Mouse (Mus musculus): ENCODE results near the gene Zfp784. TPM values are rescaled to one million over a fixed set of nuclear protein-coding genes. Genes with fewer than 3 reads are reported as not detected.
A peak's percentile ranks its signal among the peaks of the same experiment; 100 is the strongest.
"Not testable (repeated sequence)": the region's sequence is repeated elsewhere in the genome, so short reads cannot be mapped to it uniquely, and the experiment has no call there.

Gene Zfp784
- polyA plus RNA-seq, 1 experiment from 2014 or later: 6.0 TPM

DNA sequence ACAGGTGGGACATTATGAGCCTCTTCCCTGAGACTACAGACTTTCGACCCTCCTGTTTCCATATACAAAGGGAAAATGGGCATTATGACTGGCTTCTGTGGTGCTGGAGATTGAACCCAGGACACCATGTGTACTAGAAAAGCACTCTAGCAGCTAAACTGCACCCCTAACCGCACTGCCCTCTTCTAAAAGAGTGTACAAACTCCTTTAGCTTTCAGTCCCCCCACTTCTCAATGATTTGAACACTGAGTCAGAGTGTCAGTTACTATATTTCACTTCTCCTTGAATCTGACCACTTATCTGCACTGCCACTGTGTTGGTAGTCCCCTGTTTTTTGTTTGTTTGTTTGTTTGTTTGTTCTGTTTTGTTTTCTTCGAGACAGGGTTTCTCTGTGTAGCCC lies 4.4 kb downstream of the Zfp784 start, which contains the start of gene 4632433K11Rik:
4632433K11Rik (plus strand) TSS at position 301 of the 400 bp plus-strand sequence.
- no peaks in the 10 kb centered on the region for H3K27me3 ChIP-seq (replicated peaks)
- no peak within 1 kb of the TSS for H3K4me3 ChIP-seq (replicated peaks)
- no peak within 1 kb of the TSS for H3K27ac ChIP-seq
- no peaks in the 10 kb centered on the region for H3K4me1 ChIP-seq (replicated peaks)
- peaks cover 29% of the 10 kb centered on the region for H3K9me3 ChIP-seq
- H3K36me3 ChIP-seq: peaks cover 71% of the 10 kb centered on the region
- no peak within 1 kb of the TSS for H3K9ac ChIP-seq
- 92% methylated on average over 3 of the region's 3 CpGs for WGBS
- no peak for ATAC-seq
- no peak within 1 kb of the TSS for H3K4me2 ChIP-seq (replicated peaks)

DNA sequence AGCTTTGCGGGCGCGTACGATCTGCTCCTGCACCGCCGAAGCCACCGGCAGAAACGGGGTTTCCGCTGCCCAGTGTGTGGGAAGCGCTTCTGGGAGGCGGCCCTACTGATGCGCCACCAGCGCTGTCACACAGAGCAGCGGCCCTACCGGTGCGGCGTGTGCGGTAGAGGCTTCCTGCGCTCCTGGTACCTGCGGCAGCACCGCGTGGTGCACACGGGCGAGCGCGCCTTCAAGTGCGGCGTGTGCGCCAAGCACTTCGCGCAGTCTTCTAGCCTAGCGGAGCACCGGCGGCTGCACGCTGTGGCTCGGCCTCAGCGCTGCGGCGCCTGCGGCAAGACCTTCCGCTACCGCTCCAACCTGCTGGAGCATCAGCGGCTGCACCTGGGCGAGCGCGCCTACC lies 6.8 kb downstream of the Zfp784 start:
- Histone ChIP-seq H3K27ac (no peak overlapping the region), H3K36me3 (peaks cover 89% of the 10 kb centered on the region), H3K9me3 (peaks cover 29% of the 10 kb centered on the region), H3K4me3 (replicated peaks) (no peak overlapping the region), H3K27me3 (replicated peaks) (no peaks in the 10 kb centered on the region), H3K9ac (no peak overlapping the region), H3K4me2 (replicated peaks) (no peak overlapping the region), H3K4me1 (replicated peaks) (no peaks in the 10 kb centered on the region)
- WGBS: 85% methylated on average over 46 of the region's 46 CpGs
- ATAC-seq: no peak

GRCm38 (mm10) chr7:5030554-5031275 lies 7.5 kb downstream of the Zfp784 start:
- H3K27ac ChIP-seq: no peak overlapping the region
- H3K4me2 ChIP-seq (replicated peaks): no peak overlapping the region
- ATAC-seq: no peak
- H3K9me3 ChIP-seq: peaks cover 29% of the 10 kb centered on the region
- H3K36me3 ChIP-seq: peaks cover 82% of the 10 kb centered on the region
- no peaks in the 10 kb centered on the region for H3K4me1 ChIP-seq (replicated peaks)
- H3K27me3 ChIP-seq (replicated peaks): no peaks in the 10 kb centered on the region
- no peak overlapping the region for H3K9ac ChIP-seq
- WGBS: 85% methylated on average over 63 of the region's 63 CpGs
- 0 out of 2 replicates have a peak overlapping the region, but pooled peaks have one; percentile 0 for H3K4me3 ChIP-seq (replicated peaks)

GRCm38 (mm10) chr7:5029946-5030345 lies 8.3 kb downstream of the Zfp784 start:
- Histone ChIP-seq H3K27me3 (replicated peaks) (no peaks in the 10 kb centered on the region), H3K36me3 (peaks cover 76% of the 10 kb centered on the region), H3K9ac (no peak overlapping the region), H3K27ac (no peak overlapping the region), H3K4me2 (replicated peaks) (no peak overlapping the region), H3K4me3 (replicated peaks) (no peak overlapping the region), H3K9me3 (peaks cover 29% of the 10 kb centered on the region), H3K4me1 (replicated peaks) (no peaks in the 10 kb centered on the region)
- no peak for ATAC-seq
- WGBS: 91% methylated on average over 21 of the region's 21 CpGs

- peaks cover 72% of the 10 kb centered on the region for H3K36me3 ChIP-seq
- H3K9ac ChIP-seq: no peak overlapping the region
- peaks cover 29% of the 10 kb centered on the region for H3K9me3 ChIP-seq
- no peaks in the 10 kb centered on the region for H3K4me1 ChIP-seq (replicated peaks)
- no peak overlapping the region for H3K27ac ChIP-seq
- no peak overlapping the region for H3K4me3 ChIP-seq (replicated peaks)
- 95% methylated on average over 22 of the region's 22 CpGs for WGBS
- ATAC-seq: no peak
- H3K4me2 ChIP-seq (replicated peaks): no peak overlapping the region
- H3K27me3 ChIP-seq (replicated peaks): no peaks in the 10 kb centered on the region
Observed at GRCm38 (mm10) chr7:5029543-5029942, 8.7 kb downstream of the Zfp784 start.

GRCm38 (mm10) chr7:5021197-5021596 lies 17.0 kb downstream of the Zfp784 start:
- no peak for ATAC-seq
- peak overlapping the region; percentile 97; the same call in 1 of the 2 replicates for H3K27ac ChIP-seq
- H3K4me2 ChIP-seq (replicated peaks): peak overlapping the region; percentile 74
- H3K4me1 ChIP-seq (replicated peaks): peaks cover 7% of the 10 kb centered on the region; the same call in 1 of the 2 replicates
- WGBS: 42% methylated on average over 5 of the region's 5 CpGs
- peak overlapping the region; percentile 81 for H3K4me3 ChIP-seq (replicated peaks)
- H3K27me3 ChIP-seq (replicated peaks): no peaks in the 10 kb centered on the region
- H3K9me3 ChIP-seq: no peaks in the 10 kb centered on the region
- peak overlapping the region; percentile 93 for H3K9ac ChIP-seq
- H3K36me3 ChIP-seq: peaks cover 9% of the 10 kb centered on the region

DNA sequence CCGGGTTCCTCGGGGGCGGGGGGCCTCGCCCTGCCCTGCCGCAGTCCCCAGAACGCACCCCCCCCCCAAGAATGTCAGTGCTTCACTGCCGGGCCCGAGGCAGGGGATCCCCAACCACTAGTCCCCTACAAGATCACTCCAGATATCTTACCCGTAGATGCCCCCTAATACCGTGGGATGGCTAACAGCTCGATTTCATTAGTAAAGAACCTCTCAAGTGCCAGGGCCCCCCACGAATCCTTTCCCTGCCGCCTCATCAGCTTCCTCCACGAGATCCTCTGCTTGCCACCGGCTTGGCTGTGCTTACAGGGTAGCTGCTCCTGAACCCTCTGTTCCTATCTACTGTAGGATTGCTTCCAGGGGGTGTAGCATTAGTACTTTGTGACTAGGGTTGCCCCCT lies 17.6 kb downstream of the Zfp784 start:
- no peak; the same call in none of the 2 replicates for ATAC-seq
- 0% methylated on average over 15 of the region's 15 CpGs for WGBS

DNA sequence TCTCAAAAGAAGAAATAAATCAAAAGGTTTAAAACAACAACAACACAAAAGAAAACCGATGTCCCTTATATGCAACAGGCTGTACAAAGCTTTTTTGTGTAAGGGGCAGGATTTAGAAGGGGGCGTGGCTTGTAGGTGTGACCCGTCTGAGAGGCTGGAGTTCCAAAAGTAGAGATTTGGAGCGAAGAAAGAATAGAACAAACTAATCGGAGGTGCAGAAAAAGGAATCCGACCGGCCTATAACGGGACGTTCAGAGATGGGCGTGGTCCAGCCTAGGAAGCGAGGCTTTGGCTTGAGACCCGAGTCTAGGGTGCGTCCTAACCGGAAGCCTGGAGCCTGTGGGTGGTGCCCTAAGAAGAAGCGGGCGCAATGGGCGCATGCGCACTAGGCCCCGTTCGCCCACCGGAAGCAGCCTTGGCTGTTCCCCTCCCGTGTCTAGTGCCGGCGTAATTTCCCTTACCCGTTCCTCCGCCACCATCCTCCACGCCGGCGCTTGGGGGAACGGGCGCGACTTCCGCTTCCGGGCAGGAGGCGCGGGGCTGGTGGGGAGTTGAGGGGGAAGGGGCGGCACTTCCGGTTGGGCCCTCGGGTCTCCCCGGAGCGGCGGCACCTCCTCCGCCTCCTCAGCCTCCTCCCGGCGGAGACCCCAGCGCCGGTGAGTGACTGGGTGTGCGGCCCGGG lies 18.1 kb downstream of the Zfp784 start, which contains the start of the genes Zfp865 and Ccdc106:
Zfp865 (plus strand) TSS at position 377 of the 682 bp plus-strand sequence.
Ccdc106 (plus strand) TSS at position 554 of the 682 bp plus-strand sequence.
- Histone ChIP-seq H3K9ac (peak within 1 kb of the TSS; percentile 93), H3K4me1 (replicated peaks) (peaks cover 9% of the 10 kb centered on the region; the same call in 1 of the 2 replicates), H3K27ac (peak within 1 kb of the TSS; percentile 97), H3K4me3 (replicated peaks) (peak within 1 kb of the TSS; percentile 81), H3K36me3 (peaks cover 9% of the 10 kb centered on the region), H3K9me3 (no peaks in the 10 kb centered on the region), H3K27me3 (replicated peaks) (no peaks in the 10 kb centered on the region), H3K4me2 (replicated peaks) (peak within 1 kb of the TSS; percentile 74)
- WGBS: under 1% methylated on average over 49 of the region's 49 CpGs
- peak; percentile 90 for ATAC-seq

More for the DNA sequence above, 17.6 kb downstream of the Zfp784 start:
- H3K27me3 ChIP-seq (replicated peaks): no peaks in the 10 kb centered on the region
- H3K9ac ChIP-seq: peak overlapping the region; percentile 93
- H3K36me3 ChIP-seq: peaks cover 9% of the 10 kb centered on the region
- peak overlapping the region; percentile 81 for H3K4me3 ChIP-seq (replicated peaks)
- H3K9me3 ChIP-seq: no peaks in the 10 kb centered on the region
- peak overlapping the region; percentile 97 for H3K27ac ChIP-seq
- H3K4me2 ChIP-seq (replicated peaks): peak overlapping the region; percentile 74
- H3K4me1 ChIP-seq (replicated peaks): peaks cover 9% of the 10 kb centered on the region; the same call in 1 of the 2 replicates

DNA sequence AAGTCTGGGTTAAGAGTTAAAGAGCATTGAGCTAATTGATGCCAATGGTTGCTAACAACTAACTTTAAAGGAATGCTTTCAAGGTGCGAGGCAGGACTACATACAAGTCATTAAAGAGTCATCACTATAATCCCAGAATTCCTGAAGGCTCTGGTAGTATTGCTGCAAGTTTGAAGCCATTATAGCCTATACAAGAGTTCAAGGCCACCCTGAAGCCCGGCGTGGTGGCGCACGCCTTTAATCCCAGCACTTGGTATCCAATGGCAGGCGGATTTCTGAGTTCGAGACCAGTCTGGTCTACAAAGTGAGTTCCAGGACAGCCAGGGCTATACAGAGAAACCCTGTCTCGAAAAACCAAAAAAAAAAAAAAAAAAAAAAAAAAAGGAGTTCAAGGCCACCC lies 18.7 kb downstream of the Zfp784 start:
- Histone ChIP-seq H3K27ac (peak overlapping the region; percentile 48; the same call in 1 of the 2 replicates), H3K4me3 (replicated peaks) (peak overlapping the region; percentile 81), H3K4me2 (replicated peaks) (peak overlapping the region; percentile 74)
- not testable (repeated sequence) for H3K9me3 ChIP-seq; H3K9ac ChIP-seq; H3K4me1 ChIP-seq (replicated peaks); H3K36me3 ChIP-seq; ATAC-seq; H3K27me3 ChIP-seq (replicated peaks)
- WGBS: 29% methylated on average over 8 of the region's 8 CpGs

DNA sequence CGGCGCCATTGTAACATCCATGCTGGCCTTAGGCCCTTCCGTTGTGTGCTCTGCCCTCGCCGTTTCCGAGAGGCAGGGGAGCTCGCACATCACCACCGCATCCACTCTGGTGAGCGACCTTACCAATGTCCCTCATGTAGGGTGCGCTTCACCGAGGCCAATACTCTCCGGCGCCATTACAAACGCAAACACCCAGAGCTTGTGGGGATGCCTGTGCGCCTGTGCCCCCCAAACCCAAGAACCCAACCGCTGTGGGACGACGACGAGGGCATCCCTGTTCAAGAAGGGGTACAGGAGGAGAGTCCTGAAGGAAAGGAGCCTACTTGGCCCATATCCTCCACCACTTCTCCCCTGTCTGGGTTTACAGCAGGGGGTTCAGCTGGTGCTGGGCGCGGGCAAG lies 20.3 kb downstream of the Zfp784 start:
- Histone ChIP-seq H3K4me1 (replicated peaks) (peaks cover 9% of the 10 kb centered on the region; the same call in 1 of the 2 replicates), H3K27ac (no peak overlapping the region), H3K9me3 (no peaks in the 10 kb centered on the region), H3K36me3 (peaks cover 9% of the 10 kb centered on the region), H3K27me3 (replicated peaks) (no peaks in the 10 kb centered on the region), H3K4me2 (replicated peaks) (no peak overlapping the region), H3K4me3 (replicated peaks) (no peak overlapping the region), H3K9ac (no peak overlapping the region)
- 96% methylated on average over 21 of the region's 21 CpGs for WGBS
- ATAC-seq: no peak

DNA sequence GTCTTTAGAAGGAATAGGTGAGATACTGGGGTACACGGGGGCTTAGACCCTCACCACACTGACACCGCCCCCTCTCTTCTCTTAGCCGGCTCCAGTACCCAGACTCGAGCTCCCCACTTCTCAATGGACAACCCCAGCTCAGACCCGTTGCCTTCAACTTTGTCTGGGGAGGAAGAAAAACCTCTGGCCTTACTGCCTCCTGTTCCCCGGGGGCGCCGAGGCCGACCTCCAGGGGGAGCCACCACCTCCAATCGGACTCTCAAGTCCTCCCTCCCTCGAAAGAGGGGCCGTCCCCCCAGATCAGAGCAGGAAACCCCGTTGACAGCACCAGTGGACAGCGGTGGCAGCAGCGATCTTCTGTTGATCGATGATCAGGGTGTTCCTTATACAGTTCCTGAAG lies 20.9 kb downstream of the Zfp784 start:
- Histone ChIP-seq H3K36me3 (peaks cover 14% of the 10 kb centered on the region), H3K9me3 (no peaks in the 10 kb centered on the region), H3K27ac (no peak overlapping the region), H3K27me3 (replicated peaks) (no peaks in the 10 kb centered on the region), H3K4me3 (replicated peaks) (no peak overlapping the region), H3K9ac (no peak overlapping the region), H3K4me2 (replicated peaks) (no peak overlapping the region), H3K4me1 (replicated peaks) (peaks cover 9% of the 10 kb centered on the region; the same call in 1 of the 2 replicates)
- no peak for ATAC-seq
- WGBS: 91% methylated on average over 16 of the region's 16 CpGs

GRCm38 (mm10) chr7:5016920-5017319 lies 21.3 kb downstream of the Zfp784 start:
- H3K9ac ChIP-seq: no peak overlapping the region
- no peak overlapping the region for H3K27ac ChIP-seq
- H3K4me2 ChIP-seq (replicated peaks): no peak overlapping the region
- H3K4me3 ChIP-seq (replicated peaks): no peak overlapping the region
- no peaks in the 10 kb centered on the region for H3K9me3 ChIP-seq
- WGBS: 95% methylated on average over 2 of the region's 2 CpGs
- H3K27me3 ChIP-seq (replicated peaks): no peaks in the 10 kb centered on the region
- no peak for ATAC-seq
- H3K4me1 ChIP-seq (replicated peaks): peaks cover 9% of the 10 kb centered on the region; the same call in 1 of the 2 replicates
- H3K36me3 ChIP-seq: peaks cover 14% of the 10 kb centered on the region
